Mouse (Mus musculus): ENCODE results near the gene Msantd2. TPM values are rescaled to one million over a fixed set of nuclear protein-coding genes. Genes with fewer than 3 reads are reported as not detected.

The Msantd2 gene
- total and polyA plus RNA-seq, 2 experiments from 2014 or later: 19.5 to 43.3 TPM

- Histone ChIP-seq H3K36me3 (ENCODE audit: insufficient read depth) (no peaks in the 10 kb centered on the region), H3K27ac (ENCODE audit: low read depth, low read length) (no peak overlapping the region), H3K4me3 (ENCODE audit: low read depth, low read length) (no peak overlapping the region), H3K27me3 (ENCODE audit: insufficient read depth, low read length) (no peaks in the 10 kb centered on the region), H3K9me3 (ENCODE audit: low read length) (no peaks in the 10 kb centered on the region), H3K4me1 (ENCODE audit: insufficient read depth) (no peaks in the 10 kb centered on the region), H3K4me2 (ENCODE audit: low read depth) (no peak overlapping the region), H3K9ac (no peak overlapping the region)
- DNase-seq (peak; percentile 39), ATAC-seq (peak; percentile 29)
- no peak for TF ChIP-seq CTCF (IDR thresholded peaks at IDR 0.05; ENCODE audit: low read depth)
- 80% methylated on average over 7 of the region's 7 CpGs for WGBS
Measured at GRCm38 (mm10) chr9:37474923-37475322, 14.2 kb upstream of the Msantd2 start.

GRCm38 (mm10) chr9:37485146-37485545 is 4.0 kb upstream of the Msantd2 start:
- Histone ChIP-seq H3K4me3 (ENCODE audit: low read depth, low read length) (no peak overlapping the region), H3K36me3 (ENCODE audit: insufficient read depth) (no peaks in the 10 kb centered on the region), H3K9ac (no peak overlapping the region), H3K4me1 (ENCODE audit: insufficient read depth) (no peaks in the 10 kb centered on the region), H3K9me3 (ENCODE audit: low read length) (no peaks in the 10 kb centered on the region), H3K27me3 (ENCODE audit: insufficient read depth, low read length) (no peaks in the 10 kb centered on the region), H3K27ac (ENCODE audit: low read depth, low read length) (no peak overlapping the region), H3K4me2 (ENCODE audit: low read depth) (no peak overlapping the region)
- ATAC-seq (no peak), DNase-seq (no peak)
- no peak for TF ChIP-seq CTCF (IDR thresholded peaks at IDR 0.05; ENCODE audit: low read depth)
- WGBS: 71% methylated on average over 5 of the region's 5 CpGs

- peak overlapping the region; percentile 84; the same call in 1 of the 2 replicates for H3K9ac ChIP-seq
- H3K9me3 ChIP-seq (ENCODE audit: low read length): no peaks in the 10 kb centered on the region
- DNase-seq: no peak
- H3K36me3 ChIP-seq (ENCODE audit: insufficient read depth): no peaks in the 10 kb centered on the region
- peak overlapping the region; percentile 73 for H3K4me2 ChIP-seq (ENCODE audit: low read depth)
- H3K27ac ChIP-seq (ENCODE audit: low read depth, low read length): peak overlapping the region; percentile 97; the same call in 1 of the 2 replicates
- no peak for ATAC-seq
- H3K4me3 ChIP-seq (ENCODE audit: low read depth, low read length): peak overlapping the region; percentile 93
- H3K4me1 ChIP-seq (ENCODE audit: insufficient read depth): peaks cover 13% of the 10 kb centered on the region; the same call in 1 of the 2 replicates
- no peak for TF ChIP-seq CTCF (IDR thresholded peaks at IDR 0.05; ENCODE audit: low read depth)
- no peaks in the 10 kb centered on the region for H3K27me3 ChIP-seq (ENCODE audit: insufficient read depth, low read length)
- whole genome bisulfite sequencing: 33% methylated on average over 4 of the region's 4 CpGs
Measured at GRCm38 (mm10) chr9:37488041-37488440, 1.1 kb upstream of the Msantd2 start.

- Histone ChIP-seq H3K4me2 (ENCODE audit: low read depth) (peak overlapping the region; percentile 73), H3K36me3 (ENCODE audit: insufficient read depth) (no peaks in the 10 kb centered on the region; the same call in 1 of the 2 replicates), H3K9me3 (ENCODE audit: low read length) (no peaks in the 10 kb centered on the region), H3K4me3 (ENCODE audit: low read depth, low read length) (peak overlapping the region; percentile 93), H3K27ac (ENCODE audit: low read depth, low read length) (peak overlapping the region; percentile 97), H3K27me3 (ENCODE audit: insufficient read depth, low read length) (no peaks in the 10 kb centered on the region), H3K4me1 (ENCODE audit: insufficient read depth) (peaks cover 13% of the 10 kb centered on the region; the same call in 1 of the 2 replicates), H3K9ac (peak overlapping the region; percentile 84)
- WGBS: under 1% methylated on average over 67 of the region's 75 CpGs
- TF ChIP-seq CTCF (IDR thresholded peaks at IDR 0.05; ENCODE audit: low read depth): peak; percentile 13; the same call in 1 of the 2 replicates
- ATAC-seq (peak; percentile 64), DNase-seq (peak; percentile 59)
Measured at GRCm38 (mm10) chr9:37489446-37490120, 464 bp downstream of the Msantd2 start.

GRCm38 (mm10) chr9:37495761-37496160 is 6.6 kb downstream of the Msantd2 start:
- DNase-seq (no peak), ATAC-seq (no peak)
- H3K4me1 ChIP-seq (ENCODE audit: insufficient read depth): peaks cover 7% of the 10 kb centered on the region; the same call in 1 of the 2 replicates
- H3K4me2 ChIP-seq (ENCODE audit: low read depth): no peak overlapping the region
- TF ChIP-seq CTCF (IDR thresholded peaks at IDR 0.05; ENCODE audit: low read depth): no peak
- H3K9ac ChIP-seq: no peak overlapping the region
- H3K4me3 ChIP-seq (ENCODE audit: low read depth, low read length): no peak overlapping the region
- H3K9me3 ChIP-seq (ENCODE audit: low read length): no peaks in the 10 kb centered on the region
- no peak overlapping the region for H3K27ac ChIP-seq (ENCODE audit: low read depth, low read length)
- no peaks in the 10 kb centered on the region; the same call in 1 of the 2 replicates for H3K36me3 ChIP-seq (ENCODE audit: insufficient read depth)
- WGBS: 56% methylated on average over 3 of the region's 3 CpGs
- H3K27me3 ChIP-seq (ENCODE audit: insufficient read depth, low read length): no peaks in the 10 kb centered on the region

GRCm38 (mm10) chr9:37496325-37496724 is 7.2 kb downstream of the Msantd2 start:
- Histone ChIP-seq H3K36me3 (ENCODE audit: insufficient read depth) (no peaks in the 10 kb centered on the region; the same call in 1 of the 2 replicates), H3K27ac (ENCODE audit: low read depth, low read length) (no peak overlapping the region), H3K27me3 (ENCODE audit: insufficient read depth, low read length) (no peaks in the 10 kb centered on the region), H3K4me1 (ENCODE audit: insufficient read depth) (peaks cover 1% of the 10 kb centered on the region; the same call in 1 of the 2 replicates), H3K4me2 (ENCODE audit: low read depth) (no peak overlapping the region), H3K9me3 (ENCODE audit: low read length) (no peaks in the 10 kb centered on the region), H3K9ac (no peak overlapping the region), H3K4me3 (ENCODE audit: low read depth, low read length) (no peak overlapping the region)
- no peak for DNase-seq
- no peak for ATAC-seq
- TF ChIP-seq CTCF (IDR thresholded peaks at IDR 0.05; ENCODE audit: low read depth): no peak

- 82% methylated on average over 3 of the region's 3 CpGs for WGBS
- ATAC-seq (no peak), DNase-seq (no peak)
- Histone ChIP-seq H3K4me2 (ENCODE audit: low read depth) (no peak overlapping the region), H3K9ac (no peak overlapping the region), H3K27me3 (ENCODE audit: insufficient read depth, low read length) (no peaks in the 10 kb centered on the region), H3K4me3 (ENCODE audit: low read depth, low read length) (no peak overlapping the region), H3K36me3 (ENCODE audit: insufficient read depth) (no peaks in the 10 kb centered on the region), H3K4me1 (ENCODE audit: insufficient read depth) (no peaks in the 10 kb centered on the region), H3K27ac (ENCODE audit: low read depth, low read length) (no peak overlapping the region), H3K9me3 (ENCODE audit: low read length) (no peaks in the 10 kb centered on the region)
- no peak for TF ChIP-seq CTCF (IDR thresholded peaks at IDR 0.05; ENCODE audit: low read depth)
Measured at GRCm38 (mm10) chr9:37500201-37500600, 11.1 kb downstream of the Msantd2 start.

Measured in forebrain, postnatal 0 days (tissue).